In the genomic region with DNA sequence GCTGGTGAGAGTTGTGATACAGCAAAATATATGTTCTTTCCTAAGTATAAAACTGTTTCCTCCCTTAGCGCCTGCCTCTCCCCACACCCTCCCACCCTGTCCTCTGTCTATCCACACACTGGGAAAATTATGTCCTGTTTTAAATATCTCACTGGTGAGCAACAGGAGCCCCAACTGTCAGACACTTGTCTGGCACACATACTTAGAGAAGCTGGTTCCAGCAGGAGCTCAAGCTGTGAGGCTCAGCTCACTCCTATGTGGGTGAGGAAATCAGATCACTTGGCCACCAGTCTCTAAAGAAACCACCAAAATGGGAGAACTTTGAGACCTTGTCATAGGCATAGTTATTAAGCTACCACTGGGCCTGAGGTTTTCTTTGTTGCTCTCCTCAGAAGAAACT, we compare ENCODE assay signal across 12 mouse cellular contexts. TPM values are rescaled to one million over a fixed set of nuclear protein-coding genes. Genes with fewer than 3 reads are reported as not detected.
DNase-seq lines count a peak whose midpoint lies in the region; ATAC-seq and TF ChIP-seq lines count a peak whose summit lies in the region.
"Had no signal": no experiment of that assay in that cellular context is flagged by ENCODE, and none has a peak within 500 bp of the region (broad histone marks: within the 10 kb centered on the region; RNA-seq: fewer than 3 reads in every experiment).

No protein-coding gene starts in this region.

- TF ChIP-seq CTCF in heart, adult 2 months (IDR thresholded peaks at IDR 0.05), result no peak
- no peak for TF ChIP-seq CTCF in lung, adult 2 months (IDR thresholded peaks at IDR 0.05; ENCODE audit: insufficient read depth, low read length)

- H3K9ac ChIP-seq in heart, embryonic 14.5 days (ENCODE audit: low read length), result peak overlapping the region; percentile 3; the same call in 1 of the 2 replicates
- H3K9ac ChIP-seq in heart, adult 2 months (ENCODE audit: low read depth, low read length), result no peak overlapping the region
- H3K9ac ChIP-seq in kidney, embryonic 15.5 days, result no peak overlapping the region

- peak overlapping the region; percentile 2; the same call in 1 of the 2 replicates for H3K4me2 ChIP-seq in heart, embryonic 14.5 days (ENCODE audit: low read length)
- H3K4me2 ChIP-seq in kidney, embryonic 15.5 days, result no peak overlapping the region

- no peaks in the 10 kb centered on the region for H3K79me2 ChIP-seq in heart, adult 2 months (replicated peaks; ENCODE audit: control insufficient read depth, insufficient read depth, low read length)

- TF ChIP-seq EP300 in heart, adult 2 months (IDR thresholded peaks at IDR 0.05; ENCODE audit: insufficient read depth, low read depth, low read length), result no peak

- no peak overlapping the region for H3K4me3 ChIP-seq in heart, embryonic 14.5 days (ENCODE audit: control insufficient read depth in 1 of 2, insufficient read depth in 1 of 2, low read depth in 1 of 2, low read length in 2 of 2)
- no peak overlapping the region for H3K4me3 ChIP-seq in heart, adult 2 months
- H3K4me3 ChIP-seq in lung, adult 2 months (replicated peaks; ENCODE audit: extremely low read depth, low read depth, low read length), result no peak overlapping the region
- no peak overlapping the region for H3K4me3 ChIP-seq in kidney, embryonic 15.5 days (replicated peaks)

- peak overlapping the region; percentile 75 to 80 for H3K27ac ChIP-seq in heart, embryonic 14.5 days (replicated peaks in 1 of 2; ENCODE audit: control insufficient read depth in 1 of 2, insufficient read depth in 1 of 2, low read depth in 2 of 2, low read length in 2 of 2)
- no peak overlapping the region for H3K27ac ChIP-seq in heart, adult 2 months
- no peak overlapping the region for H3K27ac ChIP-seq in kidney, embryonic 15.5 days

- intact Hi-C loops in heart, adult 2 months (cut with DNase I), result no loop called here

- no peaks in the 10 kb centered on the region for H3K9me3 ChIP-seq in heart, embryonic 14.5 days (ENCODE audit: control insufficient read depth, low read length)
- H3K9me3 ChIP-seq in kidney, embryonic 15.5 days (replicated peaks), result no peaks in the 10 kb centered on the region

- no peaks in the 10 kb centered on the region for H3K27me3 ChIP-seq in heart, embryonic 14.5 days (ENCODE audit: control insufficient read depth, insufficient read depth, low read length)
- H3K27me3 ChIP-seq in heart, adult 2 months (ENCODE audit: control insufficient read depth, insufficient read depth, low read length), result no peaks in the 10 kb centered on the region
- H3K27me3 ChIP-seq in kidney, embryonic 15.5 days, result no peaks in the 10 kb centered on the region
- H3K27me3 ChIP-seq: Patski had no signal

- WGBS in heart, embryonic 14.5 days, result 19% methylated on average over 1 of the region's 1 CpGs
- WGBS in heart, adult 2 months, result 68% methylated on average over 1 of the region's 1 CpGs
- 63% methylated on average over 1 of the region's 1 CpGs for WGBS in lung, adult 2 months
- WGBS in kidney, embryonic 15.5 days, result 70% methylated on average over 1 of the region's 1 CpGs

- peak; percentile 17 for DNase-seq in embryo, embryonic 10 days (ENCODE audit: low spot score)
- DNase-seq in embryo, embryonic 11 days, result no peak
- DNase-seq in heart, adult 2 months, result no peak
- DNase-seq in lung, postnatal 10 days, result peak; percentile 19
- DNase-seq in lung, adult 2 months, result no peak
- peak; percentile 6 for DNase-seq in right cerebral cortex, postnatal 4 days
- DNase-seq: adrenal gland, postnatal 36 days; gastrocnemius, postnatal 36 days had no signal

- ATAC-seq in heart, embryonic 14.5 days (ENCODE audit: insufficient number of reproducible peaks, insufficient read depth, low FRiP score, low read depth), result peak; percentile 71
- no peak for ATAC-seq in kidney, embryonic 15.5 days (replicated peaks; ENCODE audit: low FRiP score)
- ATAC-seq: intestine, embryonic 16.5 days; Patski had no signal

- TF ChIP-seq POLR2A in heart, adult 2 months (IDR thresholded peaks at IDR 0.05; ENCODE audit: insufficient read depth, low read depth, low read length), result no peak
- no peak for TF ChIP-seq POLR2A in lung, adult 2 months (IDR thresholded peaks at IDR 0.05; ENCODE audit: borderline replicate concordance, extremely low read depth, low read depth, low read length)

- no peaks in the 10 kb centered on the region for H3K36me3 ChIP-seq in heart, embryonic 14.5 days (ENCODE audit: control insufficient read depth, insufficient read depth, low read length)
- no peaks in the 10 kb centered on the region for H3K36me3 ChIP-seq in heart, adult 2 months (ENCODE audit: control insufficient read depth, insufficient read depth, low read length)
- H3K36me3 ChIP-seq in kidney, embryonic 15.5 days, result no peaks in the 10 kb centered on the region

- H3K4me1 ChIP-seq in heart, embryonic 14.5 days (ENCODE audit: control insufficient read depth in 2 of 2, insufficient read depth in 2 of 2, low read length in 2 of 2), result peaks cover 0 to 9% of the 10 kb centered on the region in 2 experiments; a peak in 3 of 4 replicates
- H3K4me1 ChIP-seq in heart, adult 2 months (ENCODE audit: control insufficient read depth, insufficient read depth, low read length), result no peaks in the 10 kb centered on the region
- H3K4me1 ChIP-seq in lung, adult 2 months (ENCODE audit: control insufficient read depth, insufficient read depth, low read length), result no peaks in the 10 kb centered on the region
- no peaks in the 10 kb centered on the region for H3K4me1 ChIP-seq in kidney, embryonic 15.5 days

RNA-seq across cellular contexts. Expression of gene Rfx3, which starts 7.5 kb away (rescaled TPM):
- 7.3 and 7.4 TPM in 2 replicates for polyA plus RNA-seq in heart, embryonic 14.5 days (2014; fragmentation: Nextera tagmentation; extraction: Ambion mirVana)
- total RNA-seq in heart, adult 2 months (2021), result 1 to 10 TPM; 2.7 to 3.1 TPM
- polyA plus RNA-seq in heart, adult 2 months (2012; rRNA removed), result 1.2 and 1.5 TPM in 2 replicates
- polyA plus RNA-seq in lung, adult 2 months (2012; rRNA removed), result 1.7 and 2.8 TPM in 2 replicates
- 12.5 and 12.7 TPM in 2 replicates for polyA plus RNA-seq in kidney, embryonic 15.5 days (2015; fragmentation: Nextera tagmentation; extraction: Ambion mirVana)

Comparison
In these comparisons a context has a peak if more than half of its experiments do, and no peak if none do; other contexts are left out.
1. DNase-seq: peak in embryo, embryonic 10 days (single experiment), lung, postnatal 10 days (single experiment) and right cerebral cortex, postnatal 4 days (single experiment); none in embryo, embryonic 11 days (single experiment), heart, adult 2 months (0 of 2) and lung, adult 2 months (single experiment).
2. H3K27ac ChIP-seq: peak in heart, embryonic 14.5 days (2 of 2); none in heart, adult 2 months (single experiment) and kidney, embryonic 15.5 days (single experiment).